Mouse (Mus musculus) frontal cortex, postnatal 25 days (tissue): ENCODE data around the gene Pkmyt1.

ENCODE experiments used
- DNase-seq, 2 experiments: peaks; one replicate each; pipeline ENCODE4 v3.0.0; 2022; ENCODE audit warnings: low spot score in 2 of 2

Gene Pkmyt1

DNA sequence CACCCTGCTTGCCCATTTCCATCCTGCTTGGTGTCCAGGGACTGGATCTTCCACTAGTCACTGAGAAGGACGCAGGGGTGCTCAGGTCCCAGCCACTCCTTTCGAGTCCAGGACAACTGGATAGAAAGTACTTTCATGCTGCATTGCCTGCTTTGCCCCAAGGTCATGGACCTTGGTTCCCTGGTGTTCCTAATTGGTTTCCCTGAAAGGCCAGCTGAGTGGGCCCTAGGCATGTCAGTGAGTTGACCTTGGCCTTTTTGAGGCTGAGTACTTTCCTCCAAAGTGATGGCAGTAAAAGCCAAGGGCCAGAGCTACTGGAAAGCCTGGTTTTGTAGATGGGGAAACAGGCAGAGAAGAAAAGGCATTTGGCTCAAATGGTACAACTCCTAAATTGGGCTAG, 4.2 kb upstream of the Pkmyt1 start:
- no peak for DNase-seq

DNA sequence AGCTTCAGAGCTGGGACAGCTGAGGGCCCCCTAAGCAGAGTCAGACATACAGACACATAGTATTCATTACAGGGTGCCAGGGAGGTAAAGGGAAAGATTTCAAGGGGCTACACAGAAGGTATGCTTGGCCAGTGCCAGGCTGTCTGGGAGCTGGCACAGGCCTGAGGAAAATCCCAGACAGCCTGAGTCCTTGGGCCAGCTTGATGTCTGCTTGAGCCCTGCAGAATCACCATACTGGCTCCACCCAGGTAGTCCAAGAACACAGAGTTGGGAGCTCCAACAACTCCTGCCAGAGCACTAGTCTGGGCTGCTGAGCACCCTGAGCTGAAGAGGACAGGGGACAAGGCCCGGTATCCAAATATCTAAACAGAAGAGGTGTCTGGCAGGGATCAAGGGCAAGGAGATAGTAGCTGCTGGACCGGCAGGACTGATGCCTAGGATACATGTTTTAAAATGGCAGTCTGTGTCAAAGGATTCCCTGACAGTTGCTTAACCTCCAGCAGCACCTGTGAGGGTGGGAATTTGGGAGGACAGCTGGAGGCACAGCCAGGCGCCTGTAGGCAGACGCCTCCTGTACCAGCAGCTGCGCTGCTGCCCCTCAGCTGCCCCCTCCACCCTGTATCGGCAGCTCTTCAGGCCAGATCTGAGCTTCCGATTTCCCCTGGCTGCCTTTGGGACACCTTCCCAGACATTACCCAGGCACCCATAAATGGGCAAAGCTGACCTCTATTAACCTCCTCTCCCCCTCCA, 3.6 kb upstream of the Pkmyt1 start, which contains the start of gene 1520401A03Rik:
TSS of gene 1520401A03Rik (minus strand) at position 408 of the 750 bp plus-strand sequence.
- DNase-seq, result no peak

DNA sequence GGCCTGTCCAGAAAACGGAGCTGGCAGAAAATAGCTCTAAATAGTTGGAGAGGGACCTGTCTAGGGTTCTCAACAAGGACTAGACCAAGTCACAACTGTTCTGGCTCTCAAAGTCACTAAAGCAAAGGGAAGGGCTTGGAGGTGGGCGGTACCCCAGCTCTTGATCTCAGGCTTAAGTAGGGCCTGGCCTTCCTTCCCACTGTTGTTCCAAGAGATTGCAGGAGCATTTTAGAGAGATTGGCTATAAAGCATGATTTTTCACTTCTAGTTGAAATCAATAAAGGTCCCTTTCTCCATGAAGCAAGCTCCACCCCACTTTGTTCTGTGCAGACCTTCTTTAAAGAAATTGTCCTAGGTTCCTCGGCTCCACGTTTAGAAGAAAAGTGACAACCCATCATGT, 659 bp upstream of the Pkmyt1 start:
- DNase-seq, result no peak

DNA sequence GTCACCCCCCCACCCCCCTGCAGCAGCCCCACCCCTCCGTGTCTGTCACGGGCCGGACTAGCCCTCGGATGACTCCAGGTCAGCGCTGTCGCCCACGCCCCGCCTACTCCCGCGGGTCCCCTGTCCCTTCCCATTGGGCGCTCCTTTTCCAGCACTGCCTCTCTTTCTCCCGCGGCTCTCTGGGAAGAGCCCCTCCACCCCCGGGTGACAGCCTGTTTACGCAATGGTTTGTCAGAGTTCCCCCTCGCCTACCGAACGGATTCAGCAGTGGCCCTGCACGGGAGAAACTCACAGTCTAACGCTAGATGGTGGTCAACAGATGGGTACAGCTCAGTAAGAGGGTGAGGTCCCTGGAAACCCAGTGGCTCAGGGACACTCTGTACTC, 614 bp downstream of the Pkmyt1 start:
- no peak for DNase-seq

DNA sequence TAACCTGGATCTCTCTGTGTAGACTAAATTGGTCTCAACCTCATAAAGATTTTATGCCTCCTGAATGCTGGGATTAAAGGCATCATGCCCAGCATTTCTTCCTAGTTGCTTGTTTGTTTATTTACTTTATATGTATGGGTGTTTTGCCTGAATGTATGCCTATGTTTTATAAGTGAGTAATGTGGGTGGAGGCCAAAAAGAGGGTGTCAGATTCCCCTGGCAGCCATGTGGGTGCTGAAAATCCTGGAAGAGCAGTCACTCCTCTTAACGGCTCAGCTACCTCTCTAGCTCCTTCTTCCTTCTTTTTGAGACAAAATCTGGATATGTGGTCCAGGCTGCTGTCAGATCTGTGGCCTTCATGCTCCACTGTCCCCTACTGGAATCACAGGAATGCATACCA, 4.3 kb downstream of the Pkmyt1 start:
- DNase-seq, result no peak

DNA sequence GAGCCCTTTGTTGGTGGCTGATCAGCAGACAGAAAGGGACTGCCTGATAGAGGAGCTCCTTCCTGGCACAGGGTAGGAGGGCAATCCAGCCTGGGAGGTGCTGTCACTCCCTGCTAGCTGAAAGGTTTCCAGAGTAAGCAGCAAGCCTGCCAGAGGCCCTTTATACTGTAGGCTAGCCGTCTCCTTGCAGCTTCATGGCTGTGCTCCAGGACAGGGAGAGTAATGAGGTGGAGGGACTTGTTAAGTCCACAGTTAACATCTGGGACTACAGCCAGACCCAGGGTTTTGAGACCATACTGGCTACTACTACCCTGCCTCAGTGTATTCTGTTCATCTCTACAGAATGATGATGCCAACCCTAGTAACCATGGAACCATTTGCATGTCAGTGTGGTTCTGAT, 8.2 kb downstream of the Pkmyt1 start:
- DNase-seq, result no peak

DNA sequence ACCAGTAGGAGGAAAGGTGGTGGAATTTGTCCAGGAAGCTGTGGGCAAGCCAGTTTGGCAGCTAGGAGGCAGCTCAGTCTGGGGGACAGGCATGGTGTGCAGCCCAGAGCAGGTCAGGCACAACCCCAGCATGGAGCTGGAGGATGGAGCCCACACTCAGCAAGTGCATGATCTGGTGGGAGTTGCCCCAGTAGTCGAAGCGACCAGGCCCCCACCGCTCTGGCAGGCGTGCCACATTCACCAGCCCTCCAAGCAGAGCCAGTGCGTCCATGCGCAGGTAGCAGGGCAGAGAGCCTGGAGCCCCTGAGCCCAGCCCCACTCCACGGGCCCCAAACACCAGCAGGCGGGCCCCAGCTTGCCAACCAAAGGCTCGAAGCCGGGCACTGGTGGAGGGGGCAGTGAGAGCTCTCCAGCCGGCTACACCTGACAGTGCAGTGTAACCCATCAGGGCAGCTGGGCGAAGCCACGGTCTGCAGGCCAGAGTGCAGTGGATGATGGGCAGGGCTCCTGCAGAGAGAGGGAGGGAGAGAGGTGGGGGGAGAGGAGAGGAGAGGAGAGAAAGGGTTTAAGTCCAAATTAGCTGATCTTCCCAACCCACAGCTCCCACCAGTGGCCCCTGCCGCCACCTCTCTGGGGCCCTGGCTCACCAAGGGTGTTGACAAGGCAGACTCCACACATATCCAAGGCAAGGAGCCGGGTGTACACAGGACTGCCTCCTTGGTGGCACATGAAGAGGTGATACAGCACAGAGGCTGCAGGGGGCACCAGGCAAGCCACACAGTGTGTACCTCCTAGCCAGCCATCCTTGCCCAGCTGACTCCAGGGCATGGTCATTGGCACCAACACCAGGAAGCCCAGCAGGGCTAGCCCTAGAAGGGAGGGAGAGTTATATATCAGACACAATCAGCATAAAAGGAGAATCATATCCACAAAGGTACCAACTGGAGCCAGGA, 11.6 kb downstream of the Pkmyt1 start:
- no peak for DNase-seq

DNA sequence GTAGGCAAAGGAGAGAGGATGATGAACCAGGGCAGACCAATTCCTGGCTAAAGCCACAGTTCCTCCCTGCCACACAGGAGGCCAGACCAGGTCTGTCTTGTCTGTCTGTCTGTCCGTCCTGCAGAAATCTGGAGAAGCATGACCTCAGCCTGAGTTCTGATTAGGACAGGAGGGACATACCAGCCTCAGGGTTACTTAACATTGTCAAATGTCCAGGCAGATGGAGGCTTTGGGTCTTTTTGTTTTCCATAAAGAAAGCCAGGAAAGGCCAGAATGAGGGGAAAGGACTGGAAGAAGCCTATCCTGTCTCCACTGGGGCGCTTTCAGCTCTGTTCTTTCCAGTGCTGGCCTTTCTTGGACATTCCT, 12.7 kb downstream of the Pkmyt1 start:
- no peak for DNase-seq

DNA sequence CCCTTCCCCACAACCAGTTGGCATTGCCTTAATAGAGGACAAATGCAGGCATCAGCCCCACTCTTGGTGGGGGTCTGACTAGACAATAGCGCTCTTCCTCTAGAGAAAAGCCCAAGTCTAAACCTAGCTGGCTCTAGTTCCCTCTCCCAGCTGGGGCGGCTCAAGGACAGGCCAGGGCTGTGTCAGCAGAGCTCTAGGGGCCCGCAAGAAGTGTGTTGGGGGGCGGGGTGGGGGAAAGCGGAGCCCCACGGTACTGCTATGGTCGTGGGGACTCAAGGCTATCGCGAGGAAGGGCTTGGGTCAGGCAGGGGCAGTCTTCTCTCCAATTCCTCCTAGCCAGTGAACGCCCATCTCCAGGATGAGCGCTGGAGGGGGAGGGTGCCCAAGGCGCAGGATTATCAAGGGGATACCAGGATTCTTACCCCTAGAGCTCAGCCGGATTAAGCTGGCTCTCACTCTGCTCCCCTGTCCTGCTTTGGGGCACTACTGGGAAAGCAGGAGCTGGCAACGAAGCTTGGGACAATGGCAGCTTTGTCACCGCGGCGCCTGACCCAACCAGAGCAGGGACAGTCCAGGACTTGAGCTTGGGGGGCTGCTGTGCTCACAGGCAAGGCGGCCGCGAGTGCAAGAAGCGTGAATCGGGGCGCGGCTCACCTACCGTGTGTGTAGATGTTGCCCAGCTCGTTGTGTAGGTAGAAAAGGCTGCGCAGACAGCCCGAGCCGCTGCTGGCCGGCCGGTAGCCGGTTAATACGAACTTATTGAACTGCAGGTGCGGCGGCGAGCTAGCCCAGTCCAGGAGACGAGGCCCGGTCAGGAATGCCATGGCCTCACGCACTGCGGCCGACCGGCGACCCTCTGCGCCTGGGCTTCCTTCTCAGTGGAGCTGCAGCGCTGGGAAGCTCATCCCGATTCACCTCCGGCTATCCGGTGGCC, 13.3 kb downstream of the Pkmyt1 start:
- no peak for DNase-seq

DNA sequence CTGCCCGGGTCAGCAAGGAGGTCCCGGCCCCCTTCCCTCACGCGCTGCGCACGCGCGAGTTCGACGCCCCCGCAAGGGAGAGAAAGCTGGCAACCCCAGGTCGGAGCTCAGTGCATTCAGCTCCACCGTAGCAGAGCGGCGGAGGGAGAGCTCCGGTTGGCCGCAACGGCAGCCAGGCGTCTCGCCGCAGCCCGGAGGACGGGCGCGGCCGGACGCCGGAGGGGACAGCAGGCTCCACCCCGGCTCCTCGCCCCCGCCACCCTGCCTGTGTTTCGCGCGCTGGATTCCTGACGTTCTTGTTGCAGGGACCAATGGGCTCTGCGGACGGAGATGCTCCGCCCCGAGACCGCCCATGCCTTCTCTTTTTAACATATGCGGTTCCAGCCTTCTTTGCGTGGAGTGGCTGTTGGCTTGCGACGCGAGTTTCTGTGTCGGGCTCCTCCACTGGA, 14.0 kb downstream of the Pkmyt1 start:
- peak; percentile 85 to 90 for DNase-seq

DNA sequence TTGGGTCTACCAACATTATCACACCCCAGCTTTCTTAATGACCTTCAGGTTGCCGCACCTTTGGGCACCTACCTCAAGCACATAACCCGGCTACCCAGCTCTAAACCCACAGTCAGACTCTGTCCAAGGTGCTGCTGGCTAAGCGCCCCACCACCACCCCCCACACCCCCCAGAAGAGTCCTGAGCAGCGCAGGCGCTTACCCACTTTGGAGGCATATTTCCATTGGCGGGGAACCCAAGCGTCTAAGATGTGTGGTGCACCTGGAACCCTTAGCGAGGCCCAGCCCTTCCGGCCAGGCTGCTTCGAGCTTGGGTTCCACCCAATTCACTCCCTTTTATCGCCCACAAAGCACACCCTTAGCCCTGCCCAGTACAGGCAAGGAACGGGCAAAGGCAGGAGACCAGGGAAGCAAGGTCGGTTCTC, 14.5 kb downstream of the Pkmyt1 start, which contains the start of gene Paqr4:
TSS of gene Paqr4 (minus strand) at position 270 of the 424 bp plus-strand sequence.
- DNase-seq, result no peak

DNA sequence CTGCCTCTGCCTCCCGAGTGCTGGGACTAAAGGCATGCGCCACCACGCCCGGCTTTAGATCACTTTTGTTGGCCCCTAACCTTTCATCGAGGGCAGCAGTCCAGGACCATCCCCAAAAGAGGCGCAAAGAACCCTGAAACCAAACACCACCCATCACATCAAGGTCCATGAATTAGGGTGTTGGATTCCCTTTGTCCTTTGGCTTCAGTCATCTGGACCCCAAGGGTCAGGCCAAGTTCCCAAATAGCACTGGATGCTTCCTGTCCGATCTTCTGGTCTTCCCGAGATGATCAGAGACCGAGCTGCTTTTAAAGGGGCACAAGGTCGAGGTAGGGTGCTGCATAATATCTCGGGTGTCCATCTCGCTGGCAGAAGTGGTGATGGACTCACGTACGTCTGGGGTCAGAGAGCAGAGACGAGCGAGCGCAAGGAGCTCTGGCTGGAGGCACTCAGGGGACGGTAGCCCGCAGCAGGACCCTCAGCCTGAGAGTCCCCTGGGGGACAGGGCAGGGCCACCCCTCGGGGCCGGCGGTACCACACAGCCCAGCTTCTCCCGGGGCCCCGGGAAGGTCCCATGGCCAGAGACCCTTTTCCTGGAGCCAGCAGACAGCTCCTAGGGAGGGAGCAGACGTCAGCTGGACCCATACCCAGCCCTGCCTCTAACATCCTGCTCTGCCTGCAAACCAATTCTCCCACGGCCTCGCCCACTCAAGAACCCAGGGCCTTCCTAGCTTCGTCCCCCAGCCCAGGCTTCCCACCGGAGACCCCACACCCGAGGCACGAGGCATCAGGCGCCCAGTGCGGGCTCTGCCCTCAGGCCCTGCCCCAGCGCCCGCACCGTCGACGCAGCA, 15.4 kb downstream of the Pkmyt1 start:
- DNase-seq, result no peak

DNA sequence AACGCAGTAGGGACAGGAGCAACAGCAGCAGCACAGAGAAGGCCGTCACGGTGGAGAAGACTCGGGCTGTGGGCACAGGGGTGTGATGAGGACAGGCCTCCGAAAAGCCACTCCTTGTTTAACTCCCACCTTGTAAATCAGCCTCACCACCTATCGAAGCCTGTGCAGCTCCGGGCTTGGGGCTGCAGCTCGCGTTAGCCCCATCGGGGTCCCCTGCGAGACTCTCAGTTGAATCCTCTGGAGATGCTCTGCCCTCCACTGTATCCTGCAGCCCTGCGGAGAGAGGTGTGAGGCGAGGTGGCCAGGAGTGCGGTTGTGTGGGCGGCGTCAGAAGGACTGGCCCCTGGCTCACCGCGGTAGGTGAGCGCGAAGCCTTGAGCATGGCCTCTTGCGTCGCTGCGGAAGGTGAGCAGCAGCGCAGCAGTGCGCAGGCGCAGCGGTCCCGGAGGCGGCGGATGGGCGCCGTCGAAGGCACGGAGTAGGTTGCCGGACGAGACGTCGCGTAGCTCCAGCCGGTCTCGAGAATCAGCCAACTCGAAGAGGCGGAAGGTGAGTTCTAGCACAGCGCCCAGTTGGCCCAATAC, 16.2 kb downstream of the Pkmyt1 start:
- no peak for DNase-seq

DNA sequence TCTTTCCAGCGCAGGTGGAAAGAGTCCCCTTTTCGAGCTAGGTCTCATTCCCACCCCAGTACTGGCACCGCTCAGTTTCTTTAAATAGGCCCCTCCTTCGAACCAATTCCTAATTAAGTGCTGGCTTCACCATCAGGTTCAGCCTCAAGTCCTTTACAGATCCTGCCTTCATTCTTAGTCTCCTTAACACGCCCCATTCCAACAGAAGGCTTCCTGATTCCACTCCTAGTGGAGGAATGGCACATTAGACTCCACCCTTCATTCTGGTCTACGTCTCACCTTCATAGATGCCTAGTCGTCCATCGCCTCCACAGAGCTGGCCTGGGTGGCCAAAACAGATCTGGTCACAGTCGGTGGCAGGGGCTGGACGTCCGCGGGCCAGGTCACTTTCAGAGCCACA, 16.8 kb downstream of the Pkmyt1 start:
- no peak for DNase-seq

DNA sequence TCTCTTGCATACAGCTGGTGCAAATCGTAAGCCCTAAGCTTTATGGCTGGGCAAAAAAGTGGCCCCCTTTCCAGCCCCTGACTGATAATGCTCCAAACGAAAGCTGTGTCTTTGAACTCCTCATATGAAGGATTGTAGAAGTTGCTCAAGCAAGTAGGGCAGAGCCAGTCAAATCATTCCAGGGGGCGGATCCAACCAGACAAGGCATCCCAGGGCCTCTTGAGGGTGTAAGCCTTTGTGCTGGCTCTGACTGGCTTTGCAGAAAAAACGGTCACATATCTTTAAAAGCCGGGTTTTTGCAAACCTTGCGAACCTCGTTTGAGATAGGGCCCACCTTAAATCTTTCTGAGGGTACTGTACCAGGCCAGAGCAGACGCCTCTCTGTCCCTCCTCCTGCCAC, 17.9 kb downstream of the Pkmyt1 start:
- no peak for DNase-seq

DNA sequence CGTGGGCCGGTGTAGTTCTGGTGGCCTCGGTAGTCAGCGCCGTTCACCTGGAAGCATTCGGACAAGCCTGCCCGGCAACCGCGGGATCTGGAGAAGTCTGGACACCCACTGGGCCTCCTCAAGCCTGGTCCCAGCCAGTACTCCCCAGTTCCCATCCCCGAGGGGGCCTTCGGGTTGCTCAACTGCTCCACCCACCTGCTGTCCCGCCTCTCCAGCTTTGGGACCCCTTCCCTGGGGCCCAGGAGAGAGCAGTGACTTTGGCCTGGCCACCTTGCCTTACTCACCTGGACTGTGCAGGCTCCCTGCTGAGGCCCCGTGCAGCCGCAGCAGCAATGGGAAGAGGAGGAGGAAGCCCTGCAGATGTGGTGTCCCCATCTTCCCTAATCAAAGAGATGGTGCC, 18.5 kb downstream of the Pkmyt1 start:
- DNase-seq, result no peak

DNA sequence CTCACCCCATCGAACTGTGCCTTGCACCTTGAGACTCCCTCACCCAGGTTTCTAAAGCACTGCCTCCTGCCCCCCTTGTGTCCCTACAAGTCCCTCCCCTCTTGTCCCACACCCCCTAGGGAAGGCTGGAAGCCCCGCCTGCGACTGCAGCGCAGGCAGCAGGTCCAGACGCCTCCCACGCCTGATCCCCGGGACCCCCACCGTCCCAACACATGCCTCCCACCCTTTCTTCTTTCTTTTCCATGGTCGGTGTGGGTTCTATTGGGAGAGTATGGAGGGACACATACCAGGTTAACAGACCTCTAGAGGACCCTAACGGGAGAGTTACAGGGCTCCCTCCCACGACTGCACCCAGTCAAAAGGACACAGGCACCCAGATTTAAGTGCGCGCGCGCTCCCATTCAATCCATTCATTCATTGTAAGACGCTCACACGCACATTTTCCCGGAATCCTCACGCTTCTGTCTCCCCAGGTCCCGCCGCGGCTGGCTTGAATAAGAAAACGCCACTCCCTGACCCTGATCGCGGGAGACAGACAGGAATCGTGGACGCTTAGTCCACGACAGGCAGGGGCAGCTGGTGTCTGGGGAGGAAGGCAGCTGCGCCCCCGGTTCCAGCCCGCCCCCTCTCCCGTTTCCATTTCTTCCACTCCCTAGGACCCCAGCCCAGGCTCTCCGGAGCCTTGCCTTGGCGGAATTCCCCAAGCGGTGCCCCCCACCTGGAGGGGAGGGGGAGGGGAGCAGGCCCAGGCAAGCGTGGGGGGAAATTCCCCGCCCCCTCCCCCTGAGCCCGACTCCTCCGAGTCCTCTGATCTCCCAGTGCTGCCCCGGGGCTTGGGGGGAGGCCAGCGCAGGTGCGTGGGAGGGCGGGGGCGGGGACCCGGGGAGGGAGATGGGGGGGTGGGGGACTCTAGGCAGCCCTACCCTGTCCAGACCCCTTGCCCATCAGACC, 19.4 kb downstream of the Pkmyt1 start, which contains the start of gene Kremen2:
TSS of gene Kremen2 (minus strand) at position 533 of the 951 bp plus-strand sequence.
- no peak for DNase-seq

DNA sequence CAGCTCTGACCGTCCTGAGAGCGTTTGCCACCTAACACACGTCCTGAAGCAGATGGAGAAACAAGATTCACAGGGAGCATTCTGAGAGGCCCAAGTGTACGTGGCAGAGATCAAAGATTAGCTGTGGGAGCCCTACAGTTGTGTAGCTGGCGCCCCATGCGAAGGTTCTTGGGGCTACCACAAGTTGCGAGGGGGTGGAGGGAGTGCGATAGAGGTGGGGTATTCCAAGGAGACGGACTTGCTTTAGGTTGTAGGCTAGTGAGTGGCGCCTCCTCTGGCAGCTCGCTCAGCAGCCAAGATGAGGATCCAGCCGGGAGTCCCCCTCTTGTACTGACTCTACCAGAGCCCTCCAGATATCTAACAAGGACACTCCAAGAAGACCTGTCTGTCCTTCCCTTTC, 20.2 kb downstream of the Pkmyt1 start:
- DNase-seq, result no peak

DNA sequence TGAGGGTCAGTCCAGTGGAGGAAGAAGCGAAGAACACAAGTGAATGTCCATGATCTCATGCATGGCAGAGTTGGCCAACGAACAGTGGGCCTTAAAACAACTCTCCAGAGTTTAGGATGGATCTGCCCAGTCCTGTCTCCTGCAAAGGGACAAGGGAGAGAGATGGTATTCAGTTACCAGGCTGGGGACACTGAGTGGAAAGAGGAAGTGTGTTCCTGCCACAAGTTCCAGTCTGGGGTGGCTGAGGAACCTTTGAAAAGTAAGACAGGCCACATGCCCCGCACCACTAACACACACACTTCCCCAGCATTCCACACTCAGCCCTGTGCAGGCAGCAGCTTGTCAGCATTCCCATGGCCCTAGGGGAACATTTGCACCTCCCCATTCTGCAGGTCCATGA, 20.6 kb downstream of the Pkmyt1 start:
- DNase-seq, result no peak
